ENCODE assay signal across 8 mouse cellular contexts in genomic region chr4:101146047-101146745, GRCm38 (mm10).
DNase-seq lines count a peak whose midpoint lies in the region; ATAC-seq and TF ChIP-seq lines count a peak whose summit lies in the region.

No protein-coding gene starts in this region.

- no peaks in the 10 kb centered on the region; the same call in 1 of the 2 replicates for H3K4me1 ChIP-seq in bone marrow, adult 2 months (ENCODE audit: control insufficient read depth, insufficient read depth, low read length)
- H3K4me1 ChIP-seq in embryonic facial prominence, embryonic 14.5 days (ENCODE audit: control insufficient read depth, insufficient read depth, low read length), result no peaks in the 10 kb centered on the region
- H3K4me1 ChIP-seq in heart, embryonic 13.5 days, result no peaks in the 10 kb centered on the region
- H3K4me1 ChIP-seq in kidney, postnatal 0 days (replicated peaks; ENCODE audit: insufficient read depth, low read length), result no peaks in the 10 kb centered on the region
- H3K4me1 ChIP-seq in liver, embryonic 11.5 days (replicated peaks; ENCODE audit: control insufficient read depth, insufficient read depth, low read length), result no peaks in the 10 kb centered on the region
- H3K4me1 ChIP-seq in neural tube, embryonic 11.5 days (ENCODE audit: control insufficient read depth, insufficient read depth, low read length), result no peaks in the 10 kb centered on the region; the same call in 1 of the 2 replicates

- no peaks in the 10 kb centered on the region for H3K9me3 ChIP-seq in embryonic facial prominence, embryonic 14.5 days (ENCODE audit: control insufficient read depth, low read length)
- no peaks in the 10 kb centered on the region for H3K9me3 ChIP-seq in heart, embryonic 13.5 days
- H3K9me3 ChIP-seq in kidney, postnatal 0 days (replicated peaks; ENCODE audit: low read length), result no peaks in the 10 kb centered on the region
- H3K9me3 ChIP-seq in liver, embryonic 11.5 days (ENCODE audit: control insufficient read depth, low read length), result no peaks in the 10 kb centered on the region; the same call in 1 of the 2 replicates
- H3K9me3 ChIP-seq in neural tube, embryonic 11.5 days (ENCODE audit: control insufficient read depth, low read length), result no peaks in the 10 kb centered on the region

- H3K9ac ChIP-seq in embryonic facial prominence, embryonic 14.5 days (ENCODE audit: low read depth, low read length), result no peak overlapping the region
- H3K9ac ChIP-seq in heart, embryonic 13.5 days, result no peak overlapping the region
- H3K9ac ChIP-seq in kidney, postnatal 0 days (ENCODE audit: low read depth, low read length), result no peak overlapping the region
- no peak overlapping the region for H3K9ac ChIP-seq in liver, embryonic 11.5 days (ENCODE audit: low read depth, low read length)
- H3K9ac ChIP-seq in neural tube, embryonic 11.5 days (ENCODE audit: low read length), result no peak overlapping the region

- peak; percentile 90 for DNase-seq in embryonic facial prominence, embryonic 14.5 days (ENCODE audit: low spot score)
- DNase-seq in kidney, postnatal 0 days (ENCODE audit: low spot score), result peak; percentile 94
- peak; percentile 49 for DNase-seq in liver, embryonic 11.5 days (ENCODE audit: low spot score)
- DNase-seq in neural tube, embryonic 11.5 days (ENCODE audit: low spot score), result peak; percentile 72
- peak; percentile 60 for DNase-seq in telencephalon, adult 2 months (ENCODE audit: low read depth, low spot score)

- peak; percentile 51 for TF ChIP-seq CTCF in bone marrow, adult 2 months (IDR thresholded peaks at IDR 0.05; ENCODE audit: control insufficient read depth, insufficient read depth, low read length)
- peak; percentile 98 for TF ChIP-seq CTCF in kidney, postnatal 0 days (IDR thresholded peaks at IDR 0.05; ENCODE audit: low read depth)

- no peak overlapping the region for H3K27ac ChIP-seq in bone marrow, adult 2 months (ENCODE audit: control insufficient read depth, insufficient read depth, low read depth, low read length, poor library complexity)
- no peak overlapping the region for H3K27ac ChIP-seq in embryonic facial prominence, embryonic 14.5 days (replicated peaks; ENCODE audit: low read depth, low read length)
- no peak overlapping the region for H3K27ac ChIP-seq in heart, embryonic 13.5 days (replicated peaks)
- H3K27ac ChIP-seq in kidney, postnatal 0 days, result no peak overlapping the region
- H3K27ac ChIP-seq in liver, embryonic 11.5 days (ENCODE audit: low read depth, low read length), result no peak overlapping the region
- H3K27ac ChIP-seq in neural tube, embryonic 11.5 days (ENCODE audit: low read depth, low read length), result no peak overlapping the region

- no peak for TF ChIP-seq POLR2A in bone marrow, adult 2 months (IDR thresholded peaks at IDR 0.05; ENCODE audit: borderline replicate concordance, control insufficient read depth, low read depth, low read length)

- 31% methylated on average over 9 of the region's 9 CpGs for WGBS in bone marrow, adult 2 months
- 28% methylated on average over 9 of the region's 9 CpGs for WGBS in embryonic facial prominence, embryonic 14.5 days
- 35% methylated on average over 9 of the region's 9 CpGs for WGBS in heart, embryonic 13.5 days
- WGBS in kidney, postnatal 0 days, result 36% methylated on average over 9 of the region's 9 CpGs
- 38% methylated on average over 9 of the region's 9 CpGs for WGBS in liver, embryonic 11.5 days
- 34% methylated on average over 9 of the region's 9 CpGs for WGBS in neural tube, embryonic 11.5 days

- ATAC-seq in CD4-positive, CD25-positive, alpha-beta regulatory T cell, adult 4 months, result peak; percentile 64
- peak; percentile 78 for ATAC-seq in embryonic facial prominence, embryonic 14.5 days (ENCODE audit: low read depth)
- ATAC-seq in heart, embryonic 13.5 days (ENCODE audit: extremely low read depth, insufficient number of reproducible peaks, low FRiP score, low TSS enrichment), result no peak
- ATAC-seq in kidney, postnatal 0 days (replicated peaks; ENCODE audit: low FRiP score, low read depth), result peak; percentile 40; the same call in 1 of the 2 replicates
- no peak; the same call in 1 of the 2 replicates for ATAC-seq in liver, embryonic 11.5 days (replicated peaks; ENCODE audit: low FRiP score)
- peak; percentile 73 for ATAC-seq in neural tube, embryonic 11.5 days (ENCODE audit: insufficient read depth, low FRiP score, low TSS enrichment)

- no peak overlapping the region for H3K4me3 ChIP-seq in bone marrow, adult 2 months (replicated peaks; ENCODE audit: control insufficient read depth, low read depth, low read length)
- no peak overlapping the region for H3K4me3 ChIP-seq in embryonic facial prominence, embryonic 14.5 days (ENCODE audit: low read depth, low read length)
- H3K4me3 ChIP-seq in heart, embryonic 13.5 days, result no peak overlapping the region
- H3K4me3 ChIP-seq in kidney, postnatal 0 days (replicated peaks; ENCODE audit: low read depth, low read length), result no peak overlapping the region
- H3K4me3 ChIP-seq in liver, embryonic 11.5 days (ENCODE audit: low read depth, low read length), result no peak overlapping the region
- no peak overlapping the region for H3K4me3 ChIP-seq in neural tube, embryonic 11.5 days (ENCODE audit: low read depth, low read length)

- H3K4me2 ChIP-seq in embryonic facial prominence, embryonic 14.5 days (ENCODE audit: low read depth, low read length), result peak overlapping the region; percentile 23; the same call in 1 of the 2 replicates
- H3K4me2 ChIP-seq in heart, embryonic 13.5 days, result peak overlapping the region; percentile 31; the same call in 1 of the 2 replicates
- no peak overlapping the region for H3K4me2 ChIP-seq in kidney, postnatal 0 days (ENCODE audit: low read length)
- no peak overlapping the region for H3K4me2 ChIP-seq in liver, embryonic 11.5 days
- H3K4me2 ChIP-seq in neural tube, embryonic 11.5 days (ENCODE audit: low read depth), result no peak overlapping the region

- H3K27me3 ChIP-seq in embryonic facial prominence, embryonic 14.5 days (replicated peaks; ENCODE audit: control insufficient read depth, insufficient read depth, low read length), result no peaks in the 10 kb centered on the region
- H3K27me3 ChIP-seq in heart, embryonic 13.5 days (replicated peaks), result no peaks in the 10 kb centered on the region
- no peaks in the 10 kb centered on the region for H3K27me3 ChIP-seq in kidney, postnatal 0 days (ENCODE audit: insufficient read depth, low read length)
- H3K27me3 ChIP-seq in liver, embryonic 11.5 days (replicated peaks; ENCODE audit: control insufficient read depth, insufficient read depth, low read length), result no peaks in the 10 kb centered on the region
- H3K27me3 ChIP-seq in neural tube, embryonic 11.5 days (ENCODE audit: control insufficient read depth, insufficient read depth, low read length), result no peaks in the 10 kb centered on the region

- peaks cover 25% of the 10 kb centered on the region for H3K36me3 ChIP-seq in embryonic facial prominence, embryonic 14.5 days (ENCODE audit: control insufficient read depth, insufficient read depth, low read length)
- peaks cover 38% of the 10 kb centered on the region for H3K36me3 ChIP-seq in heart, embryonic 13.5 days
- H3K36me3 ChIP-seq in kidney, postnatal 0 days (ENCODE audit: insufficient read depth, low read length), result 0 out of 2 replicates have a peak, but pooled peaks cover under 1% of the 10 kb centered on the region
- H3K36me3 ChIP-seq in liver, embryonic 11.5 days (ENCODE audit: control insufficient read depth, insufficient read depth, low read length), result no peaks in the 10 kb centered on the region; the same call in 1 of the 2 replicates
- no peaks in the 10 kb centered on the region for H3K36me3 ChIP-seq in neural tube, embryonic 11.5 days (ENCODE audit: control insufficient read depth, insufficient read depth, low read length)

Comparison
In these comparisons a context has a peak if more than half of its experiments do, and no peak if none do; other contexts are left out.
1. ATAC-seq: peak in CD4-positive, CD25-positive, alpha-beta regulatory T cell, adult 4 months (single experiment), embryonic facial prominence, embryonic 14.5 days (single experiment), kidney, postnatal 0 days (single experiment) and neural tube, embryonic 11.5 days (single experiment); none in heart, embryonic 13.5 days (single experiment) and liver, embryonic 11.5 days (single experiment).
2. H3K4me2 ChIP-seq: peak in embryonic facial prominence, embryonic 14.5 days (single experiment) and heart, embryonic 13.5 days (single experiment); none in kidney, postnatal 0 days (single experiment), liver, embryonic 11.5 days (single experiment) and neural tube, embryonic 11.5 days (single experiment).
3. Peak in every context shown above with its lines, with median percentiles within 50 percentile points of each other: DNase-seq.